Mouse (Mus musculus) bone marrow, adult 2 months (tissue): ENCODE data around the gene Adgb. TPM values are rescaled to one million over a fixed set of nuclear protein-coding genes. Genes with fewer than 3 reads are reported as not detected.
"Not testable (repeated sequence)": the region's sequence is repeated elsewhere in the genome, so short reads cannot be mapped to it uniquely, and the experiment has no call there.

Experiments
- H3K27ac ChIP-seq: fragments of 200-500 bp; 2 replicates; pipeline ENCODE4 v1.5.1; 2012; ENCODE audit warnings: low read depth, mild to moderate bottlenecking, control low read depth, inconsistent platforms, low read length; ENCODE audit not compliant: control insufficient read depth, poor library complexity, insufficient read depth
- H3K4me1 ChIP-seq: fragments of 200-500 bp; 2 replicates; pipeline ENCODE4 v1.6.1; 2011; ENCODE audit warnings: low read length; ENCODE audit not compliant: control insufficient read depth, insufficient read depth
- H3K4me3 ChIP-seq: fragments of 200-500 bp; replicated peaks from 2 replicates; pipeline ENCODE3; 2011; ENCODE audit warnings: mild to moderate bottlenecking, low read depth, low read length, control low read depth; ENCODE audit not compliant: control insufficient read depth
- CTCF ChIP-seq: fragments of 200-500 bp; IDR thresholded peaks from 2 replicates; pipeline ENCODE4 v1.5.1; 2011; ENCODE audit warnings: low read length, control low read depth; ENCODE audit not compliant: control insufficient read depth, insufficient read depth
- POLR2A ChIP-seq: fragments of 200-500 bp; IDR thresholded peaks from 2 replicates; pipeline ENCODE4 v1.6.1; 2011; ENCODE audit warnings: low read depth, mild to moderate bottlenecking, control low read depth, low read length, borderline replicate concordance; ENCODE audit not compliant: control insufficient read depth
- WGBS: fragments of 180-500 bp; shearing (Covaris S2); methylation state at CpG from one replicate; pipeline ENCODE4 v1.1.7; 2018; 5-methylcytosine and 5-hydroxymethylcytosine counted together
- polyA plus RNA-seq: library from polyadenylated mRNA; stranded (reverse); fragments of >200 nt; gene quantifications from 2 replicates; pipeline ENCODE4 v1.2.4, GENCODE M21; 2011; ENCODE audit warnings: low replicate concordance; ENCODE audit not compliant: missing spikeins, insufficient read depth, insufficient read length

Gene Adgb
- polyA plus RNA-seq: 0.54 TPM in 1 of 2 replicates, not detected in the other

GRCm38 (mm10) chr10:10471961-10472610 is at the start of gene Adgb:
Adgb (minus strand) TSS chr10:10472326.
- TF ChIP-seq POLR2A (no peak), CTCF (no peak)
- WGBS: 24% methylated on average over 22 of the region's 22 CpGs
- H3K27ac ChIP-seq: no peak within 1 kb of the TSS
- no peak within 1 kb of the TSS for H3K4me3 ChIP-seq
- peaks cover 2% of the 10 kb centered on the region for H3K4me1 ChIP-seq

DNA sequence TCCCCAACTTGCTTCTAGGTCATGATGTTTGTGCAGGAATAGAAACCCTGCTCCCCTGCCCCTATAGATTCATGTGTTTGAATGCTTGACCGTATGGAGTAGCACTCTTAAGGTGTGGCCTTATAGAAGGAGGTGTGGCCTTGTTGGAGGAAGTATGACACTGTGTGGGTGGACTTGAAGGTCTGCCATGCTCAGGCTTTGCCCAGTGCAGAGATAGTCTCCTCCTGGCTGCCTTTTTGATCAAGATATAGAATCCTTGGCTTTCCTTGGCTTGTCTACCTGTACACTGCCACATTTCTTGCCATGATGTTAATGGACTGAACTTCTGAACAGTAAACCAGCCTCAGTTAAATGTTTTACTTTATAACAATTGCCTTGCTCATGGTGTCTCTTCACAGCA is 8.0 kb upstream of the Adgb start:
- 34% methylated on average over 1 of the region's 1 CpGs for WGBS
- H3K4me1 ChIP-seq: no peaks in the 10 kb centered on the region; the same call in 1 of the 2 replicates
- no peak overlapping the region for H3K4me3 ChIP-seq
- TF ChIP-seq CTCF (no peak), POLR2A (no peak)
- H3K27ac ChIP-seq: no peak overlapping the region

DNA sequence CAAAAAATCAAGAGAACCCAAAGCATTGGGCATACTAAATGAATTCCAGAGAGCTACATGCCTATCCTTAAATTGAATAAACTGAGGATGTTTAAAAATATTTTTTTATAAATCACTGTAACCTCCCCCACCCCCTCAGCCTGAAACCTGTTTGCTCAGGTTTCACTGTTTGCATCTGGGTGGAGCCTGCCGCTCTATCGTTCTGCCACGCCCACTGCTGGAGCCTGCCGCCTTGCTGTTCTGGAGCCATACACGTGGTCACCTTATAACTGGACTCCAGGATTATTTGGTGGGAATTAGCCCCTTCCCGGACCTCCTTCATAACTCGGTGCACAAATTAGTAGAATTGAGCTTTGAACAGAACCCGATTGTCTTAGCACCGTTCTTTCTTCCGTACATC is 5.3 kb upstream of the Adgb start:
- H3K4me1 ChIP-seq, H3K4me3 ChIP-seq, H3K27ac ChIP-seq: not testable (repeated sequence)
- 80% methylated on average over 10 of the region's 10 CpGs for WGBS

- WGBS: 51% methylated on average over 5 of the region's 5 CpGs
- TF ChIP-seq CTCF (no peak), POLR2A (no peak)
- H3K27ac ChIP-seq: no peak overlapping the region
- H3K4me1 ChIP-seq: peaks cover 2% of the 10 kb centered on the region
- no peak overlapping the region for H3K4me3 ChIP-seq
These were observed 4.8 kb upstream of the Adgb start for GRCm38 (mm10) chr10:10476956-10477355.

DNA sequence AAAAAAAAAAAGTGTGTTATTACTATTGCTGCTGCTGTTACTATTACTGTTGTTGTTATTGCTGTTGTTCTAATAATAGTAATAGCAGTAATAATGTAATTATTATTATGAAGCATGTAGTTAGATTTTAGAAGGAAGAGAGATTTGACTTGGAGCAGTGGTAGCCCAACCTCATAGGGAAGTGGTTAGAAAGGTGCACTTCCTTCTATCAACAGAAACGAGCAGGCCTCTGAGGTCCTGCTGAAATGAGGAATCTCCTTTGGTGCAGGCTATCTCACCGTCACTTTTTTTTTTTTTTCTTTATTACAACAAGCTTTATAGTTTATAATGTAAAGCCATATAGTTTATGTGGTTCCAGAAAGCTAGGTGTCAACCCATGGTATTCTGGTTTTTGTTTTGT is 4.4 kb upstream of the Adgb start:
- Histone ChIP-seq H3K4me3 (no peak overlapping the region), H3K27ac (no peak overlapping the region), H3K4me1 (peaks cover 2% of the 10 kb centered on the region)
- TF ChIP-seq CTCF (no peak), POLR2A (no peak)
- WGBS: 2% methylated on average over 2 of the region's 2 CpGs

DNA sequence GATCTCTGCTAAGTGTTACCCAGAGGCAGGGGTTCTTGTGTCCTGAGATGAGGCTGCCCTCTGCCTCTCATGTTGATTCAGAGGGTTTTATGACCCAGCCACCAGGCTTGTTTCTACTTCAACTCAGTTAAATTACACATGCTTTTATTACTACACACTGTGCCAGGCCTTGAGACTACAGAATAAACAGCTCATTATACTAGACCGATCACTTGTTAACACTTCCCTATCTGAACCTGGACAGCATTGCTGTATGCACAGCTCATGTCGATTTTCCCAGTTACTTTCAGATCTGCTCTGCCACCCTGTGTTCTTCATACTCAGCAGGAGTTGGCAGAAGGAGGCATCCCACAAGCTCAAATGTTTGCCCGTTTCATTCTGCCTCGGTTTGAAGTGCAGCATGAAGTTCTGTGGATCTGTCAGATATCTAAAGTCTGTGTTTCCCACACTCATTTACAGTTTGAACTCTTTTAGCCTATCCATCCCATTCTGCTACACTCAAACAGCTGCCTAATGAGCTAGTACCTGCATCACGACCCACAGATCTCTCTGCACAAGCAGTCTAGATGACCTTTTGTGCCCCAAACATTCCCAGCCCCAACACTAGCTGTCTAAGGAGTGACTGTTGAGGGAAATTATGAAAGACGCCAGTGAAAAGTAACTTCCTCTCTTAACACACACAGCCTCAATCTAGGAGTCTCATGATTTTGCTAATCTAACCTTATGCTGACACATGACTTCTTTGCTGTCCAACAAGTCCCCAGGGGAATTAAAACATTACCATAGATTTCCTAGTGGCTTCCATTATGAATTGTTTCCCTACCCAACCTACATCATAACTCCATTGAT is 3.2 kb downstream of the Adgb start:
- H3K27ac ChIP-seq: peak overlapping the region; percentile 35; the same call in 1 of the 2 replicates
- H3K4me1 ChIP-seq: peaks cover 2% of the 10 kb centered on the region
- no peak overlapping the region for H3K4me3 ChIP-seq
- TF ChIP-seq CTCF (no peak), POLR2A (no peak)
- WGBS: 3% methylated on average over 6 of the region's 6 CpGs

DNA sequence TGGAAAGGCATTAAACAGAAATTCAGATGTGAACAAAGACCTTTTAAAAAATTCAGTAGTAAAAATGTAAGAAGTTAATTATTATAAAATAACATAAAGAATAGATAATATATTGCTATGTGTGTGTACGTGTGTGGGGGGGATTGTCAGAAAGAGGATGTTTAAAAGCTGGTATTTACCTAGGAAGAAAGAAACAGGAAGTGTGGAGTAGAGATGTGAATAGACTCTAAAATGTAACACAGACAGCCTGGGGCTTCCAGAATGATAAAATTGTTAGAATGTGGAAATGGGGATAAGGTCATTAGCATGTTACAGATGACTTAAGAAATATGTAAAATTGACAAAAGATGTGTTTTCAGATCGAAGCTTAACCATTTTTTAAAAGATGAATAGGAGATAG is 12.0 kb downstream of the Adgb start:
- no peak overlapping the region for H3K27ac ChIP-seq
- no peak for TF ChIP-seq POLR2A
- TF ChIP-seq CTCF: no peak
- WGBS: 33% methylated on average over 2 of the region's 2 CpGs
- H3K4me1 ChIP-seq: no peaks in the 10 kb centered on the region
- H3K4me3 ChIP-seq: no peak overlapping the region

- WGBS: 16% methylated on average over 5 of the region's 5 CpGs
- TF ChIP-seq POLR2A: no peak
- TF ChIP-seq CTCF: no peak
- Histone ChIP-seq H3K27ac (no peak overlapping the region), H3K4me1 (no peaks in the 10 kb centered on the region), H3K4me3 (no peak overlapping the region)
These were observed 15.1 kb downstream of the Adgb start for GRCm38 (mm10) chr10:10456991-10457390.

DNA sequence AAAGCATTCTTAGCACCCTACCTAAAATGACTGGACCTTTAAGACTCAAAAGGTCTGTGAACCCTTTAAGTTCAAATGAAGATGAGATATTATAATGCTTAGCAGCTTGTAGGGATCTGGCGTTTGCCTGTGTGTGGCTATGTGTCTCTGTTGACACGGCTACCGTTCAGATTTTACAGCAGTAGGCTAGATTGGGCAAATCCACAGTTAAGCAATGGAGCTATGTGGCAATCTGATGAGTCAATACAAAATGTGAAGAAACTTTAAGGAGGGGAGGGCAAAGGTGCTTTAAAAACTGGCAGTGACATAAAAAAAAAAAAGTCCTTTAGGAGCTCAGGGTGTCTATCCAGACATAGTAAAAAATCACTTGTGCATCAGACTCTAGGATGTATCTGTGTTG is 23.1 kb downstream of the Adgb start:
- TF ChIP-seq CTCF: no peak
- TF ChIP-seq POLR2A: no peak
- WGBS: 37% methylated on average over 3 of the region's 3 CpGs
- Histone ChIP-seq H3K4me3 (no peak overlapping the region), H3K4me1 (no peaks in the 10 kb centered on the region; the same call in 1 of the 2 replicates), H3K27ac (no peak overlapping the region)
